Mouse (Mus musculus): ENCODE measurements around the gene Imp3.
"Not testable (repeated sequence)": the region's sequence is repeated elsewhere in the genome, so short reads cannot be mapped to it uniquely, and the experiment has no call there.

Imp3 gene

GRCm38 (mm10) chr9:56937223-56938160 is at the start of gene Imp3:
Imp3 (plus strand) TSS chr9:56937475.
- peak; percentile 93 for DNase-seq (ENCODE audit: low read depth, low spot score)

DNA sequence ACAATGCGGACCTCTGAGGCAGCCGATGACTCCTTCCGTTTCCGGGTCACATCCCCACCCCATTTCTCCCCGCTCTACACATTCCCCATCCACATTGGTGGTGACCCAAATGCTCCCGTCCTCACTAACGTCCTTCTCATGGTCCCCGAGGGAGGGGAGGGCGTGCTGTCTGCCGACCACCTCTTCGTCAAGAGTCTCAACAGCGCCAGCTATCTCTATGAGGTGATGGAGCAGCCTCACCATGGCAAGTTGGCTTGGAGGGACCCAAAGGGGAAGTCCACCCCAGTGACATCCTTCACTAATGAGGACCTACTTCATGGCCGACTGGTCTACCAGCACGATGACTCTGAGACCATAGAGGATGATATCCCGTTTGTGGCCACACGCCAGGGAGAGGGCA is 49.7 kb upstream of the Imp3 start:
- no peak for DNase-seq (ENCODE audit: low read depth, low spot score)

- DNase-seq (ENCODE audit: low read depth, low spot score) = peak; percentile 85
Observed at GRCm38 (mm10) chr9:56889817-56890216, 47.5 kb upstream of the Imp3 start.

DNA sequence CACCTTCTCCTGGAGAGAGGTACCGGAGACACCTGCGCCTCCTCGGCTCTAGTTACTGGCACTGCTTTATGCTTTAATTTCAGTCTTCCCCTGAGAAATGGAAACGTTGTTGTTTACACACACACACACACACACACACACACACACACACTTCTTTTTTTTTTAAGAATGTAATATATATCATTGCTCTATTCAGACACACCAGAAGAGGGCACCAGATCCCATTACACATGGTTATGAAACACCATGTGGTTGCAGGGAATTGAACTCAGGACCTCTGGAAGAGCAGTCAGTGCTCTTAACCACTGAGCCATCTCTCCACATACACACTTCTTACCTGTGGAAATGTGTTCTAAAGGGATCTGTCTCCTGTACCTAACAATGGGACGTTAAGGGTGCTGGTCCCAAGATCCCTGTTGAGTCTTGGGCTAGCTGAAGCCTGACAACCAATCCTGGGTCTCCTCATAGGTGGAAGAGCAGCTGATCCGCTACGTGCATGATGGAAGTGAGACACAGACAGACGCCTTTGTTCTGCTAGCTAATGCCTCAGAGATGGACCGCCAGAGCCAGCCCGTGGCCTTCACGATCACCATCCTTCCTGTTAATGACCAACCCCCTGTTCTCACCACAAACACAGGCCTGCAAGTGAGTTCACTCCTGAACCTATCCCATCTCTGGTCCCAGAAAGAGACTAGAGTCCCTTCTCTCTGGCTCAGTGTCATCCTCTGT is 46.6 kb upstream of the Imp3 start:
- no peak for DNase-seq (ENCODE audit: low read depth, low spot score)

DNA sequence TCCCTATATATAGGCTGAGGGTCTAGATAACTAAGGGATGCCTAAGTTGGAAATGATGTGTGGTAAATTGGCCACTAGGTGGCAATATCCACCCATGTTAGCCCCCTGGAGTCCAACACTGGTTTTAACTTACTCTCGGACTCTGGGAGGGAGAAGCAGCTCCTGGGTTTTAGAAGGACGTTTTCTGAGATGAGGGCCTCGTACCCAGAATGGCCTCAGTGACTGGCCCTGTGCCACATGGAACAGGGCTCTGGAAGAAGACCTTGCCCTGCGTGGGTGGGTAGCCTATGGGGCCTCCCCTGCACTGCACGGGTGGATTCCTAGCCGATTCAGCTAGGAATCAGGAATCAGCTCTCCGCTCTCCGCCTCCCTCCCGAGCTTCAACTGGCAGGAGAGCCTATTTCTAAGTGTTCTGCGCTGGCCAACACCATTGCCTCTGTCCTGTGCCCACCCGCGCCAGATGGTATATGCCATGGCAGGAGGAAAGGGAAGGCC is 45.7 kb upstream of the Imp3 start:
- DNase-seq (ENCODE audit: low read depth, low spot score) = peak; percentile 76

GRCm38 (mm10) chr9:56892111-56892510 is 45.2 kb upstream of the Imp3 start:
- DNase-seq (ENCODE audit: low read depth, low spot score) = no peak

DNA sequence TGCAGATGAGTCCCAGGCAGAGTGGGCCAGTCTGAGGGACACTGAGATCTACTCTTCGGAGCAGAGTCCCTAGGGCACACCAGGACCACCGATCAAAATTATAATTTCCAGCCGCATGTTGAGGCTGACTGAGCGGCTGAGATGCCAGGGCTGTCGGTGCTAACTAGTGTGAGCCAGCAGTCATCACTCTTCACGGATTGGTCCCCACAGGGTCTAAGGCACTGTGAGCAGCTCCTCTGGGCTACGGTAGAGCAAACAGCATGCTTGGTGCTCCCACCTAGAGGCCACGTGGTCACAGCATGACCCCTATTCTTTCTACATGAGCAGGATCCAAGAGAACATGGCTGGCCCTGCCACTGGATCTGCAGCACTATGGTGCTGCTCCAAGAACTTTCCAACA is 44.0 kb upstream of the Imp3 start:
- no peak for DNase-seq (ENCODE audit: low read depth, low spot score)

DNA sequence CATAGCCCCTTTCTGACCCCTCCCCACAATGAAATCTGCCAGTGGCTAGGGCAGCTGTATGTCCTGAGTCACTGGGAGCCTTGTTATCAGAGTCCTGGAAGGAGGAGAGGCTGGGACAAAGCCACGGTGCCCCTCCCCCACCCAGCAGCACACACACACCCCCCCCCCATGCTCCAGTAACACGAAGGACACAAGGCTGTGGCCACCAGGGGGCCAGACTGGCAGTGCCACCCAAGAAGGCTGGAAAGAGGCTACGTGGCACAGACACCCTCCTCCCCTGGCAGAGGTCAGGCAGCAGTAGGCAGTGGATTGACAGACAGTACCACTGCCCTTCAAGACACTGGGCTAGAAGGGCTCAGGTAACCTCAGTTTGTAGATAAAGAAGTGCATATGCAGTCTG is 43.3 kb upstream of the Imp3 start:
- no peak for DNase-seq (ENCODE audit: low read depth, low spot score)

- DNase-seq (ENCODE audit: low read depth, low spot score) = no peak
Observed at GRCm38 (mm10) chr9:56896779-56897178, 40.5 kb upstream of the Imp3 start.

GRCm38 (mm10) chr9:56899409-56899808 is 37.9 kb upstream of the Imp3 start:
- DNase-seq (ENCODE audit: low read depth, low spot score) = no peak

DNA sequence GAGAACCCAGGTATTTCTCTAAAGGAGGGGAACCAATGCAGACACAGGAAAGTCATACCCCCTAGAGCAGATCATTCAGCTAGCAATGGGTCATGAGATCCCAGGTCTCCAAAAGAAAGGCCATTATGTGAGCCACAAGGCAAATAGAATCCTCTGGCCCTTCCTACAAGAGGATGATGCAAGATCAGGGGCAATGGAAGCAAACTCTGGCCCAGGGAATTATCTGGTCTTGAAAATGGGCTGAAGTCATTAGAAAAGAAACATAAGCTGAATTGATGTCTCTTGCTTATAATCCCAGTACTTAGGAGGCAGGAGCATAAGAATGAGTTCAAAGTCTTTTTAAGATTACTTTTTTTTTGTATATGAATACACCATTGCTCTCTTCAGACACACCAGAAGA is 37.2 kb upstream of the Imp3 start:
- no peak for DNase-seq (ENCODE audit: low read depth, low spot score)

DNA sequence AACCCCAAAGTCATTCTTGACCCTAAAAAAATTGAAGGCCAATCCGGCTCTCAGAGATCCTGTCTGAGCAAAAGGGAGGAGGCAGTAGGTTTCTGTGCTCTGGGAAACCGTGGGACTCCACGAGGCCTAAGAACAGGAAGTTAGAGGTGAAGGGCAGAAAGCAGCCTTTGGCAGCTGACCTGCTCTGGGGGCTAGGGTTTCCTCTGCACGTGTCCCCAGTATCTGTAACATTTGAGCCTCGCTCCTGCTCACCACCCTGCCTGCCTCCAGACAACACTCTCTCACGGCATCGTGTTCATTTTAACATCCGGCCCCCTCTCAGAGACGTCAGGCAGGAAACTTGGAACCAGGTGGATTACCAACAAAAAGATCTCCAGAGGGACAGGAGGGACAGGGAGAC is 36.7 kb upstream of the Imp3 start:
- DNase-seq (ENCODE audit: low read depth, low spot score) = no peak

DNA sequence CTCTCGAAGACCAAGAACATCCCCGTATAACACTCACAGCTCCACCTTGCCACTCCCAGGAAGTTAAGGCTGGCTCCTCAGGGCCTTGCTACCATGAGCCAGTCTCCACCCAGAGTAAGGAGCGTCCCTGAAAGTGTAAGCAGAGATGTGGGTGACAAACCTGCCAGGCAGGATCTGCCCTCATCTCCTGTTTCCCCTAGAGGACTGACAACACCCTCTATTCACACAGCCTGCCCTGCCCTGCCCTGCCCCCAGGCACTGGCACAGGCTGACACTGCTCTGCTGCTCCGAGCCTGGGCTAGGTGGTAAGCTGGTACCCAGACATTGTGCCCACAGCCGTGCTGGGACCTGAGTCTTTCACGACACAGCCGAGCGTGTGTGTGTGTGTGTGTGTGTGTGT is 36.1 kb upstream of the Imp3 start:
- no peak for DNase-seq (ENCODE audit: low read depth, low spot score)

DNA sequence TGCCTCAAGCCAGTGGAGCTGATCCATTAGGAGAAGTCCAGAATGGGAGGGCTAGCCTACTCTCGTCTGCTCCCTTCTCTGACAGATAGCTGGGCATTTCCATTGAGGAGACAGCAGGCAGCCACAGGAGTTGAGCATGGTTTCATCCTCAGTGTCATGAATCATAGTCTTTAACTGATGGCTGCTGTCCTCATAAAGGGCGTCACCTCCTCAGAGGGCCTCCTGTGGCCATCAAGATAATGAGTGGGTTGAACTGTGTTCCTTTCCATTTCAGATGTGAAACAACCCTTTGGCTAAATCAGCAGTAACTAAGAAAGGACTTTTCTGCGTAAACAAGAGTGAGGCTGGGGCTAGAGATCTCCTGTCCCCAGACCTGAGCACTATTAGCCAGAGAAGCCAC is 33.6 kb upstream of the Imp3 start:
- no peak for DNase-seq (ENCODE audit: low read depth, low spot score)

DNA sequence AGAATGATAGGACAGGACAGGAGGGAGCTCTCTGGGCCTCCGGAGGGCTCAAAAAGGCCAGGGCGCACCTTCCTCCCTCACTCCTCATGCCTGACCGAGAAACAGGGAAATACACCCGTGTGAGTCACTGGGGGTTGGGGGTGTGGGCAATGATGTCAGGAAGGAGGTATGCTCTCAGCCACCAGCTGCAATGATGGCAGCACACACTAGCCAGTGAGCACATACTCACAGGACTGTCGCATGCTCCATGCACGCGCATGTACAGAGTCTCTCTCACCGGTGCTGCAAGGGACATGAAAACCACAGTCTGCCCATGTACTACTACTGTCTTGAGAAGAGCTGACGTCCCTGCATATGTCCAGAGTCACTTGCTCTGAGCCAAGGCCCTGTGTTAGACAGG is 29.7 kb upstream of the Imp3 start:
- DNase-seq (ENCODE audit: low read depth, low spot score) = no peak

- not testable (repeated sequence) for DNase-seq (ENCODE audit: low read depth, low spot score)
Observed at GRCm38 (mm10) chr9:56909991-56910390, 27.3 kb upstream of the Imp3 start.

- DNase-seq (ENCODE audit: low read depth, low spot score) = no peak
Observed at GRCm38 (mm10) chr9:56911017-56911416, 26.3 kb upstream of the Imp3 start.

DNA sequence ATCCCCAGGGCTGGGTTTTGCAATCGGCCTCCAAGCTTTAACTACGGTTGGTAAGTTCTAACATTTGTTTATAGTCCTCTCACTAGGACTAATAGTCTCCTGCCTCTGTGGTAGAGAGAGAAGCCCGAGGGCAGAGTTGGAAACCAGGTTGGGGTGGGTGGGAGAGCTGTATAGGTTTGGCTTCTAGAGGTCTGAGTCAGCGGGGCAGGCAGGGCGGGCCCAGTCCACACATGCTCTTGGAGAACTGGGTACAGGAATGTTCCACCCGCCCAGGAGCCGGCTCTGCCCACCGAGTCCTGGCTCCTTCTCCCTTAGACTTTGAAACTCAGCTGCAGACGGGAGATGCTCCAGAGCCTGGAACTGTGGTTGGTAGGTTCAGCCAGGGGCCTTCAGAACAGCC is 23.3 kb upstream of the Imp3 start:
- DNase-seq (ENCODE audit: low read depth, low spot score) = no peak

DNA sequence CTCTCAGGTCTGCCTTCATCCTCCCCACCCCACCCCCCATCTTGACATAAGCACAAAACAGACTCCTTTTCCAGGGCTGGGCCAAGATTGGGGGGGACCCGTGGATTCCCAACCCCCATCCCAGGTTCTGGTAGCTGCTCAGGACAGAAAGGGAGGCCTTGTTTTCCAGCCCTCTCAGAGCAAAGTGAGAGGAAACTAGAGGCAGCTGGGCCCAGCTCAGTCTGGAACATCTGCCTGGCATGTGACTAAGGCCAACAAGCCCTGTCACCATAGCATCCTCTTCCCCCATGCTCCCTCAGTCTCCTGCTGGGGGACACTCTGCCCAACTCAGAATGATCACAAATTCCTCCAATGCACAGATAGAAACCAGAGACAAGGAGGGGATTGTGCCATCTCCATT is 22.2 kb upstream of the Imp3 start:
- no peak for DNase-seq (ENCODE audit: low read depth, low spot score)

GRCm38 (mm10) chr9:56915695-56916410 is 21.4 kb upstream of the Imp3 start:
- DNase-seq (ENCODE audit: low read depth, low spot score) = no peak

GRCm38 (mm10) chr9:56917131-56917530 is 20.1 kb upstream of the Imp3 start:
- DNase-seq (ENCODE audit: low read depth, low spot score) = no peak

DNA sequence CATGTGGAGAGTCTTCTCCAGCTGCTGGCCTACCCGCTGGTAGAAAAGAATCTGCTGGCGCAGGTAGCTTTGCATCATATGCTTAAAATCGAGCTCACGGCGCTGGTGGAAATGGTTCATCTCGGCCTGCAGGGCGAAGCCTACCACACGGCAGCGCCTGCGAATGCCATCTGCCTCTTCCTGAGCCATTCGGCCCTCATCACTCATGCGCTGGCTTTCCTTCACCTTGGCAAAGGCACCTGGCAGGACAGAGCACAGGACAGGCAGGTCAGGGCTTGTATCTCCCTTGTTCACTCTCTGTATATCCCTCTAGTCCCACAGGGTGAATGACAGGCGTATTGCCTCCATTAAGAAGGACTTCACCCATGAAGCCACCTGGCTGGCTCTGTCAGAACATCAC is 18.8 kb upstream of the Imp3 start:
- no peak for DNase-seq (ENCODE audit: low read depth, low spot score)

Data from skeletal muscle tissue, adult 2 months (tissue).